Mouse (Mus musculus) right cerebral cortex, postnatal 25 days (tissue): ENCODE results near the gene Iba57.

Experiments
- DNase-seq: peaks from one replicate; pipeline ENCODE4 v3.0.0; 2022

Gene Iba57

DNA sequence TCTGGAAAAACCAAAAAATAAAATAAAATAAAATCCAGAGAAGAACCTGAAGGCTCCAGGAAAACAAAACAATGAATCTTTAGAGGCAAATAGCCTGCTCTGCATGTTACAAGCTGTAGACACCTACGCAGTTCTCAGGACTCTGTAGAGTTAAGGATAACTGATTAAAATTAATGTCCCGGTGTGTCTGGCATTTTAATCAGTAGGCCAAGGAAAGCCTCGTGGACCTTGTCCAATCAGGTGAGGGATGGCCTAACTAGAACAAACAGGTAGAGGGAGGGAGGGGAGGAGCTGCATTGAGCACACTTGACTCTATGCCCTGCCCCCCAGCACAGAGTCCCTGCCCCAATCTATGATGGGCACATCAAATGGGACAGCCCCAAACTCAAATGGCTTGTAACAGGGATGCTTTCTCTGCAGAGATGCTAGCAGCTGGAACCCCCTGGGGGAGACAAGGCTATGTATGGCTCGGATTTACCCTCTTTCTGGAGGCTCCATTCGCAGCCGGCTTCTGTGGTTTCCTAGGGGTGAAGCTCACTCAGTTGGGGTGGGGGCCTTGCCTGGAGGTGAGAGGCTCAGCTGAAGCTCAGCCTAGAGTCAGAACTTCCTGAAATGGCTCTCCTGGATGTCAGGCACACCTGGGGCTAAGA, 10.8 kb upstream of the Iba57 start:
- no peak for DNase-seq

DNA sequence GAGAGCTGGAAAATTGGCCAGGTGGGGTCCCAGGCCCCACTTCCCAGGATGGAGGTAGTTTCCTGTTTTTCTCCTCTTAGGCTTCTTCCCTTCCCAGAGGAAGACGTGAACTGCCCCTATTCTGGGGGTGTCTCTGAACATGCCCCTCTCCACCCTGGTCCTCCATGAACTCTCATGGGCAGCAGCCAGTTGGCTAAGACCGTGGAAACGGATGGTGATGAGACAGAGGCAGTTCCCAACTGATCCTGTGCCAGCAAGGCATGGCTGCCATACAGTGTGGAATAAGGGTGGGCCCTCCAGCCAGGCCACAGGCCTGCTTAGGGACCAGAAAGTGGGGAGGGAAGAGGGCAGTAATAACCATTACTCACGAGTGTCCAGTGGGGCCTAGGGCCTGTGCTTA, 7.0 kb upstream of the Iba57 start:
- DNase-seq = no peak

DNA sequence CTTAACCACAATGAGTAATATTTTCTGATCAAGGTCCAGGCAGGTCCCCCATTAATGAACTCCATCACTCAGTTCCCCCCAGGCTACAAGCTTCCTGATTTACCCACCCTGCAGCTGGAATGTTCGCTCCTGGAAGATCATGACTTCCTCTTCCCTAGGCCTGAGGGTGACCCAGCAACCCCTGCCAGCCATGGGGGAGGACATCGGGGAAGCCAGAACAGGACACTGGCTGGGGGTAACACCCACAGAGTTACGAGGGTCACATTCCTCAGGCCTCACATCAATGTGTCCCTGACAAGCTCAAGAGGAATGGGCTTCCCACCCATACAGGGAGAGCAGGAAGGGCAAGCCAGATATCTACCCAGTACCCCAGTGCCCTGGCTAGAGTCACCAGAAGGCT, 6.3 kb upstream of the Iba57 start:
- no peak for DNase-seq

DNA sequence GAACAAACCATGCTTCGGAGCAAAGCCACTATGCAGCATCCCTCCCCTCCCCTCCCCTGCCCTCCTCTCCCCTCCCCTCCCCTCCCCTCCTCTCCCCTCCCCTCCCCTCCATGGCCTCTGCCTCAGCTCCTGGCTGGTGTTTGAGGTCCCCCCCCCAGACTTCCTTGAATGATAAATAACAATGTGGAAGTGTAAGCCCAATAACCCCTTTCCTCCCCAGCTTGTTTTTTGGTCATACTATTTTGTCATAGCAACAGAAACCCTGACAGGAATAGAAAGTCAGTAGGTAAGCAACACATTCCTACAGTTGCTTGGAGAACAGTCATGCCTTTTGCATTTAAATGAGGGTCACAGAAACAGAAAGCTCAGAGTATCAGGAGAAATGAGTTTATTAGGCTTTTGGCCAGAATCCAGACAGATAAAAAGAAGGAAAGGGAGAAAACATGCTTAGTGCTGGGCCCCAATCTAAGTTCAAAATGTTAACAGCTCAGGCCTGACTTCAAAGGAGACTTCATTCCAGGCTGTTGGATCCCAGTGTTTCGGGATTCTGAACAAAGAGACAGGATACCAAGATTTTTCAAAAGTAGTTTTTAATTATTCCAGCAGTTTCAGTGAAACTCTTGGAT, 2.2 kb upstream of the Iba57 start:
- DNase-seq = no peak

DNA sequence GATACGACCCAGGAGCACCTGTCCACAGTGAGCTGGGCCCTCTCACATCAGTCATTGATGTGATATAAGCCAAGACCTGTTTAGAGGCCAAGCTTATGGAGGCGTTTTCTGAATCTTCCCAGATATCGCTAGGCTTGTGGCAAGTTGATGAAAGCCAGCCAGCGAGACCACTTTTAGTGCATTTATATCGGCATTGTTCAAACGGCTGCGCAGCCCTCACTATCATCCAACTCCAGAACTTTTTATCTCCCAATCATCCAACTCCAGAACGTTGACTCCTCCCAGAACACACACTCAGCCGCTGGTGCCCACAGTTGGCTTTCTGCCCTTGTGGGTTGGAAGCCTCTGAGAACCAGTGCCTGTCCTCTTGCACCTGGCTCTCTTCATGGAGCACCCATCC, 845 bp upstream of the Iba57 start:
- no peak for DNase-seq

DNA sequence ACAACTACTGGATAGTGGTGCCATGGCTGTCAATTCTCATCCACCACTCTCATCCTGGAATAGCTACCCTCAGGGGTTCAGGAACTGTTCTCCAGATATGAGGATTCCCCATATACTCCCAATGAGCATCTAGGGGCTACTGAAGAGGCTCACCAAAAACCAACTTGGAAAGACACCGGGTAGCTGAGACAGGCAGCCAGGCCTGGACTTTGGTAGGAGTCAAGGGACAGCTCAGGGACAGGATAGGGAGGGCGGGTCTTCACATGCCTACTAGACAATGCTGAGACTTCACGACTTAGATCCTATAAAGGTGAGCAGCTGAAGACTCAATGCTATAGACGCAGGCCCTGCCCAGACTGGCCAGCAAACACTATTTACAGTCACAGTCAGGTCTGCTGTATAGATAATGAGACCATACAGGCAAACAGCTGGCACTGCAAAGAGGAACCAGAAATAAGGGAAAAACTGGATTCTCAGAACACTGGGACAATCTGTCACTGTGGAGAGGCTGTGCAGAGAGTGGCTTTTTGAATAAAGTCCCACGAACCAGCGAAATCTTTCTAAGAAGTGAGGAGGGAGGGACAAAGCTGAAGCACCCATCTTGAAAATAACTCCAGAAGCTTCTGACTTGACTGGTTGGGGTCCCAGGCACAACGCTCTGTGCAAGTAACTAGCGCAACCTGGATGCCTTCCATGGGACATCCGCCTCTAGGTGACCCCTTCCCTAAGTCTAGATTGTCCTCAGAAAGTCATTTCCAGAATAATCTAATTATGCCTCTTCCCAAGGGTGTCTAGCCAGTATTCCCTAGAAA, 890 bp downstream of the Iba57 start:
- DNase-seq = no peak

DNA sequence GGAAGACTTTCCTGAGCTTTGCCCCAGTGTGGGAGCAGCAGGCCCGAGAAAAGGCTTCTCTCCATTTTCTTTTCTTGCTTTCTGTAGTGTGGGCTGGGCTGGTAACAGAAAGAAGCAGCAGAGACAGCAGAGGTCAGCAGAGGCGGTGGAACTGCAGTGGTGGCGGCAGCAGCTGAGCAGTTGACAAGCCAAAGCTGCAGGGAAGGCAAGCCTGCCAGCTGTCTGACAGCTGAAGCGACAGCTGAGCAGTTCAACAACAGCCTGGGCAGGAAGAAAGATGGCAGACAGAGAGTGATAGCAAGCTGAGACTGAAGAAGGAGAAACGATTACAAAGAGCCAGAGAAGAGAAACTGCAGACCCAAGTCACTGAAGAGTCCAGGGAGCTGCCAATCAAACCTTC, 2.1 kb downstream of the Iba57 start:
- DNase-seq = no peak

DNA sequence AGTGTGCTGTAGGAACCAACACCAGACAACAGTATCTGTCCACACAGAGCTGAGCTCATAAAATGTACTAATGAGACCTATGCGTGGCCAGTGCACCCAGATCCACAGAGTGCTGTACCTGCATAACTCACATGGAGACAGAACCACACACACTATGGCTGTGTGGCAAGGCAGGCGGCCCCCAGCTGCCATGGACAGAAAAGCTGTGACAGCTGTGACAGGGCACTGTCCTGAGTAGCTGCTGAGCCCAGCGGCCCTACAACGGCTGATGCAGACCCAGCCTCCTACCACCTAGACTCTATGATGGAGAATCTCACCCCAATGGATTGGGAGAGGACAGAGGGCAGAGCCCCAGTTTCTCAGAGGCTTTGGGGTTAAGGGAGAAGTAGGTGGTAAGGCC, 4.0 kb downstream of the Iba57 start:
- DNase-seq = no peak

DNA sequence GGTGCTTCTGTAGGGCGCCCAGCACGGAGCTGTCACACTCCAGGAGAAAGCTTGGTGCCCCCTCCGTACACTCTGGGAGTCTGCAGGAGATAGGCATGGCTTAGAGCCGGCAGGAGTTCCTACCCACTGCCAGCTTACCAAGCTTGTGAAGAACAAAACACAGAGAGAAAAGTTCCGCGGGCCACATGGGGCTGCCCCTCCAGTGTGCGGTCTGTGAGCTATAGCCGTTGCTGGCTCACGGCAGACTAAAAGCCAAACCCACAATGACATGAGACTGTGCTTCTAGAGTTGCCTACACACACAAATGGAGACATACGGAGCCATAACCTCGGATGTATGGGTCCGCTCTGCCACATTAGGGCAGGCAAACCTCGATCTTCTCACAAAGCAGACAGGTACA, 4.4 kb downstream of the Iba57 start:
- no peak for DNase-seq

DNA sequence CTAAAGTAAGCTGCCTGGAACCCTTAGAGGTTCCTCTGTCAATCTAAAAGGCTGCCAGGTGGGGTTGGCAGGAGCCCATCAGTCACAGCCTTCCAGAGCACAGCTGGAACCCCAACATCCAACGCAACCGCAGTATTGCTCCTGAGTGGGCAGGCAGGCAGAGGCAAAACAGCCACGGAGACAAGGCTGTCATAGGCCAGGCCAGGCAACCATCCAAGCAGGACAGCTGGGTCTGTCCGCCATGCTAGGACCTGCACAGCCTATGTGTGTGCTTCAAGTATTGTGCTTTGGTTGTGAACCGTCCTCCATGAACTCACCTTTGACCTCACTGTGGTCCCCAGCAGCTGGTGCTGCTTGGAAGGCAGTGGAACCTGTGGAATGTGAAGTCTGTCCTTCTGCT, 7.6 kb downstream of the Iba57 start:
- DNase-seq = no peak

DNA sequence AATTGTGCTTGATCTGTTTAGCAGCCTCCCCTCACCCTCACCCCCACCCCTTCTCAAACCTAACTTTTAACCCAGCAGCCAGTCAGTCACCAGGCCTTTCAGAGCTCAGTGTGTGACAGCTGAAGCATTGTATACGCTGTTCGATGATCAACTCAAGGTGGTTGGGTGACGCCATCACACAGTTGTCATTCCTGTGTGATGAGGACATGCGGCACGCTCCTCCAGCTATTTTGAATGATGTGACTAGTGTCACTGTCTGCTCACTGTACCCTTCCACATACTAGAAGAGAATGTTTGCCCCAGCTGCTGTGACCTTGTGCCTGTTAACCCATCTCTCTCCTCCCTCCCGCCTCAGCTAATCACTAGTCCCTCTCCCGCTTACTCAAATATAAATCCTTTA, 9.3 kb downstream of the Iba57 start:
- no peak for DNase-seq

DNA sequence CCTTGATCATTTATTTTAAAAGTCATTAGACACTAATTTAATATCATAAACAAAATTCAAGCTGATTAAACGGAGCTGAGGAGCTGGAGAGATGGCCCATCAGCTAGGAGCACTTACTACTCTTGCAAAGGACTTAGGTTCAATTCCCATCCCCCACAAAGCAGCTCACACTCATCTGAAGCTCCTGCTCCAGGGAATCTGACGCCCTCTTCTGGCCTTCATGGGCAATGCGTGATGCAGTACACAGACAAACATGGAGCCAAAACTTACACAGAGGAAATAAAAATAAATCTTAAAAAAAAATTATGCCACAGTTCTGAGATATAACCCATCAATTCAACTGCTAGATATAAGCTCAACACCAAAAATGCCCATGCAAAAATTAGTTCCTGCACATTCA, 11.8 kb downstream of the Iba57 start:
- DNase-seq = no peak

DNA sequence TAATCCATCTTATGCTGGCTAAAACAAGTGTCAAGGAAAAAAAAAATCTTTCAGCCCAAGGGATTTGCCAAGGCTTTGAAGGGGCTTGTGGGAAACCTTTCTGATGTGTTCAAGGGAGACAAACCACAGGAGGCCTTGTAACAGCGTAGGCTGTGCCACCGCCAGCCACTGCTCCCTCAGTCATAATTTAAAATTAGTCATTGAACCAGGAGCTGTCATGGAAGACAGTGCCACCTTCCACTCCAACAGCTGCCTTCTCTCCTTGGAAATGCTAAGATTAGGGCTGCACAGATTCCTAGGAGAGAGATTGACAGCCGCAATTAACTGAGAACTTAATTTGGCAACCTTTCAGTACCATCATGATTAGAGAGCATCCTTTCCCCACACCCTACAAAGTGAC, 14.2 kb downstream of the Iba57 start:
- DNase-seq = no peak

DNA sequence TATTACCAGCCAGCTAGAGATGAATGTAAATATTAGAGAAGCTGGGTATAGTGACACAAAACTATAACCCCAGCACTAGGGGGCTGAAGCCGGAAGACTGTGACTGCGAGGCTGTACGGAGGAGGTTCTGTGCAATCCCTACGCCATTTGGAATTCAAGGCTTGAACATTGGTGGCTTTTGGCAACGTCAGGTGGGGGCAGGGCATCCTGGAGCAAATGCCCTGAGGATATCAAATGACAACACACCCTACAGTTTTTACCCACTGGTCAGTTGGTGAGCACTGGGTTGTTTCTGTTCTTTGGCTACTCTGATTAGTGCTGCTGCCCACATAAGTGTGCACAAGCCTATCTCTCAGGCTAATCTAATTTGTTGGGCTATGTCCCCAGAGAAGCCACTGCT, 20.6 kb downstream of the Iba57 start:
- DNase-seq = no peak

DNA sequence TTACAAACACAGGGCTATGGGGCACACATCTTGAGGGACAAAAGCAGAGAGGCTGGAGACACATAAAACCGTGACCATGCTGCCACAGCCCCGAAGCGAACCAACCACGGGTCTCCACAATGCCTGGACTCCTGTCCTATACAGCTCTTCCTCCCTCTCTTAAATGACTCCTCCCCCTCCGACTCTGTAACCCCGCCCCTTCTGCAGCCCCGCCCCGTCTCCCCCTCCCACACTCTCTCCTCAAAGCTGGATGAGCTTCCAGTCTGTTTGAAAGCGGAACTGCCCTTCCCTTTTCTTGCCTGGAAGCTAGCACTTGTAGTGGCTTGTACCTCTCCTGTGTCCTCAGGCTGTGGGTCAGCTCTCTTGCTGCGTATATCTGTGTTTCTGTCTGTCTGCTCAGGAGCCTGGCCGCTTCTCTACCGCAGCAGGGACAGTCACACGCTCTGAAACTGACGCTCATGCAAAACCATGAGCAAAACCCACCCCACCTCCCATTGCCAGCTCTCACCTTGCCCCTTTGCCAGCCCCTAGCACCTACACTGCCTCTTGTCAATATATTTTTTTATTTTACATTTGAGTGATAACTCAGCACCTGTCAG, 21.7 kb downstream of the Iba57 start:
- DNase-seq = no peak

DNA sequence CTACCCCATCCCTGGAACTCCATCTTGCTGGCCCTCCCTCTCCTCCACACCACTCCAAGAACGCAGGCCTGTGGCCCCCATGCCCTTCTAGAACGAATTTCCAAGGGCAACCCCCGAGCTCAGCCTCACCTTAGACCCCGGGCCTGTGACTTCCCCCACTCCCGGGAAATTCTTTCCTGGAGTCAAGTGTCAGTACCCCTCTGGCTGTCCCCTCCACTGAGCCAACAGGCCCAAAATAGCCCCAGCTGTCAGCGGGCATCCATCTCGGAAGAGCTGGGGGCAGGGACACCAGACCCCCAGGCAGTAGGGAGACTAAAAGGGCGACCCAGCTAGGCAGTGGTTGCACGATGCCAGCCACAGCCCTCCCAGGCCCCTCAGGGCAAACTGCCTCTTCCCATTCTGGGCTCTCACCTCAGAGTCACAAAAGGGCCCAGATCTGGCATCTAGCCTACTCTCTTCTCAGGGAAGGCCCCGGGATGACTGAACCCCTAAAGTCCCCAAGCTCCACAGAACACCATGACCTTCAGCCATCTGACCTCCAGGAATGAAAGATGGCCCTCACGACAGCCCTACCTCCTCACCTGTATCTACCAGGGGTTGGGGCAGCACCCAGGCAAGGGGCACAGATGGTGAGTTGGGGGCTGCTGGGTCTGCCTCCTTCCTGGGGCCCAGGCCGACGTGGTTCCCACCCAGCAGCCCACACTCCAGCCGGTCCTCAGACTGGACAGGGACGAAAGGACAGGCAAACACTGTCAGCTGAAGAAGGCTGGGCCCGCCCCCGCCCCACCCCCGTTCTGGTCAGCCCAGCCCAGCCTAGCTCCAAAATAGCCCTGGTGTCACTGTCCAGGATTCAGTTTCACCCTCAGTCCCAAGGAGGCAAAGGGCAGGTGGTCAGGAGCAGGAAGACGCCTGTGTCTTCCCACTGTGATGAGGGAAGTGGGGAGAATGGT, 24.7 kb downstream of the Iba57 start:
- DNase-seq = no peak

DNA sequence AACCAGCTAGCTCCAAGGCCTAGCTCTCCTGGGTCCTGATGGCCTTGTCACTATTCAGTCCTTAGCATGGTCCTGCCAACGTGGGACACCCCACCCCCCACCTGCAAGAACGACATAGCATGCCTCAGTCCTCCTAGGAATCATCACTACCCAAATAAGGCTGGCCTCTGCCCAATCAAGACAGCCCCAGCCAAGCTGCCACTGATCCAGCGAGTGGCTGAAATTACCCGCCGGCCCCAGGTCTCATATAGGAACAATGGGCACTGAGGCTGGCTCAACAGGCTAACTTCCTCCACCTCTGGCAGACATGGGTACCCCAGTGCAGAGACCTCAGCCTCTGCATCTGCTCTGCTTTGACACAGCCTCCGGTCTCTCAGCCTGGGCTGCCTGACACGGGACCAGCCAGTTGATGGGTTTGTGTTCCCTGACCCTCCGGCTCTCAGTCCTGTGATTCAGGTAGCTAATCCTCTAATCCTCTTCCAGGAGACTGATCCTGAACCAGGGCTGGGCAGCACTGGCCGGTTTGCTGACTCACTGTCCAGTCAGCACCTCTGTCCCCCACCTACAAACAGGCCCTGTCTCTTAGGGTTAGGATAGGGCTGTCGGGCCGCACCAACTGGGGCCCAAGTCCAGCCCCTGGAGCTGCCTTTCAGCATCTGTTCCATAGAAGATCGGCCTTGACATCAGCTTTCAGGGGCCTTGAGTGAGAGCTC, 26.4 kb downstream of the Iba57 start:
- no peak for DNase-seq

DNA sequence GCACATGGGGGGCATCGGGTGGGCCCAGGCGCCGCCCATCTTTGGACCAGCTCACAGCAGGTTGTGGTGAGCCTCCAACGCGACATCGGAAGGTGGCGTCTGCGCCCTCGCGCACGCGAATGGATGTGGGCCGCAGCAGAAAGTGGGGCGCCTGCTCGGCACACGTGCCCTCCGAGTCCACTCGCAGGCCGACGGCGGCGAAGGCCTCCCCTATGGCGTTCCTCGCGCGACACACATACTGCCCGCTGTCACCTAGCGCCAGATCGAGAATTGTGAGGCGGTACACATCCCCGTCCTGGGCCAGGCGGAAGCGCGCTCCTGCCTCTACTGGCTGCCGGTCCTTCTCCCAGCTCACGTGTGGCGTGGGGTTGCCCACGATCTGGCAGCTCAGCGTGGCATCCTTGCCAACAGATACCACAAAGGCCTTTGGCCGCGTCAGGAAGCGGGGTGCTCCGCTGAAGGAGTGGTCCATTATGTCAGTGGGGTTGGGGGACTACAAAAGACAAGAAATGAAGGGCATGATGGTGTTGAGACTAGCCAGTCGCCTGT, 27.6 kb downstream of the Iba57 start, which contains the start of gene Obscn:
Obscn (minus strand) TSS at position 499 of the 549 bp plus-strand sequence.
- peak; percentile 19 for DNase-seq

DNA sequence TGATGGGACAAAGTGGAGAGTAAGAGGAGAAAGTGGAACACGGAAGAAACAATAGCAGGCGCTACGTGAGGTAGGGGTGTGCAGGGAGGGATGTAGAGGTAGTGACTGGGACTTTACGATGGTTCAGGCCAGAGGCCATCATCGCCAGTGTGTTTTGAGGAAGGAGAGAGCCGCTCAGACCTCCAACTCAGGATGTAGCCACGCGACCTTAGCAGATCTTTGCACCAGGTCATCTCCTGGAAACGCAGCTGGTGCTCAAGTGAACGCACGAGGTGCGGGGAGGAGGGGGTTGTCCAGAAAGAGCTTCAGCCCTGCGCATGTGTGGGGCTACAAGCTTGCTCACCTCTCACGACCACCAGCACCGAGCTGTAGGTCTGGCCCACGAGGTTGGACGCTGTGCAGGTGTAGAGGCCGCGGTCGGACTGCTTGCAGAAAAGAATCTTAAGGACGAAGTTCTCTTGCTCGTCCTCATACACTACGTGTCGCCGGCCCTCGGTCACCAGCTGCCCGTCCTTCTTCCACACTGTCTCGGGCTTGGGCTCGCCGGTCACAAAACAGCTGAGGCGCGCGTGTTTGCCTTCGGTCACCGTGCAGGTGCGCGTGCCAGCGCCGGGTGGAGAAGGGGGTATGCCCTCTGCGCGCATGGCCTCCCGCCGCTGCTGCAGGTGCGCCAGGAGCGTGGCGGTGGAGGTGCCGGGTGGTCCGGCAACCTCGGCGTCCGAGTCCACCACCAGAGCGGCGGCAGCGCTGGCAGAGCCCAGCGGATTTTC, 28.3 kb downstream of the Iba57 start:
- no peak for DNase-seq

DNA sequence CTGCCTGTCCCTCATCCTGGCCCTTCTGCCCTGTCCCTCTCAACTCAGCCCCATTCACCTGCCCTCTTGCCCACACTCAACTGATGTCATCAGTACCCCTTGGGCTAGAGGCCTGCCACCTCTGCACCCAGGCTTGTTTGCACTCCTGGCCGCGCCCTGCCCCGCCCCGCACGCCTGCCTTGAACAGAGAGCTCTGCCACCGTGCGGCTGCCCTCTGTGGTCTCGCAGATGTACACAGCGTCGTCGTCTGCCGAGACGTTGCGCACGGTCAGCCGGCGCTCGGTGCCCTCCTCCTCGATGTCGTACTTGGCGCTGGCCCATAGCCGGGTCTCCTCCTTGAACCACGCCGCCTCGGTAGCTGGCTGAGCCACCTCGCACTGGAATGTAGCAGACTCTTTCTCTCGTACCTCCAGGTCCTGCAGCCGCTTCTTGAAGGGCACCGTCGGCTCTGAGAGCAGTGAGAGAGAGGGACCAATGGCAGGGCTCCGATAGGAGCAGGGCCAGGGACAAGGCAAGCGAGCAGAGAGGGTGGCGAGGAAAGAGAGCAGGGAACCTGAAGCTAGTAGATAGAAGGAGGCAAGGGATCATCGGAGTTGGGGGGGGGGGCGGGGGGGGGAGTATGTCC, 29.1 kb downstream of the Iba57 start:
- no peak for DNase-seq
